Mouse (Mus musculus) gastrocnemius, adult 8-10 months (tissue): ENCODE measurements around the gene Clk4. TPM values are rescaled to one million over a fixed set of nuclear protein-coding genes. Genes with fewer than 3 reads are reported as not detected.

Experiments
- DNase-seq, 2 experiments: peaks; one replicate each; pipeline ENCODE4 v3.0.0; 2022; ENCODE audit warnings: low spot score in 2 of 2
- total RNA-seq, 4 experiments: library from RNA; stranded (reverse); gene quantifications; 2 replicates each; pipeline ENCODE4 v1.2.4; 2022

Gene Clk4
- total RNA-seq, 4 experiments from 2014 or later: 38.9 to 51.8 (median 45.9) TPM

DNA sequence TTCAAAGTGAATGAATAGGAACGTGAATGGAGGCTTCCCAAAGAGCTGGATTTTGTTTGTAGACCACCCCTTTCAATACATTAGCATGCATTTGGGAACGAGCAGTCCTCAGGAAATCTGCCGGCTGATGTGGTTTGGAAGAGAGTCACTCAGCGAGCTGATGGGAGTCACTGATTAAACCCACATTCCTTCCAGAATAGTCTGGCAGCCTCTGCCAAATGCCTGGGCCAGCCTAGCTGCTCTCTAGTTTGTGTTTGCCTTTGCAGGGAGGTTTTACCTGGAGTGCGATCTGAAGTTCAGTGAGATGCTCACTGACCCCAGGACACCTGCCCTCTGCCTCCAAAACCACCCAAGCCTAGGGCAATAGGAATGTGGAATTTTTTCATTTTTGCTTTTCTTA is 46.8 kb downstream of the Clk4 start:
- no peak for DNase-seq

DNA sequence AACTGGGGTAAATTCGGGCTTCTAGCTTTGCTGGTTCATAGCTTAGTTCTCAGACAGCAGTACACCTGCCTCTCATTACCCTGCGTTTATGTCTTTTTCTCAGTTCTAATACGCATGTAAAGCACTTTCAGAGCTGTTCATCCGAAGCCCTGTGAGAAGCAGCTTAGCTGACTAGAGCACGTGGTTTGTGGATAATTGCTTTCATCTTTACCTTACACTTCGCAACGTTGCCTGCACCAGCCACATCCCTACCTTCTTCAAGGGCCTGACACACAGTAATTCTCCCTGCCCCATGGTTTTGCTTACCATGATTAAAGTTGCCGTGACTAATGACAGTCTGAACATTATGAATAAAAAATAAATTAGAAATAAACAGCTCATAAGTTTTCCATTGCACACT is 50.3 kb downstream of the Clk4 start:
- DNase-seq: no peak

DNA sequence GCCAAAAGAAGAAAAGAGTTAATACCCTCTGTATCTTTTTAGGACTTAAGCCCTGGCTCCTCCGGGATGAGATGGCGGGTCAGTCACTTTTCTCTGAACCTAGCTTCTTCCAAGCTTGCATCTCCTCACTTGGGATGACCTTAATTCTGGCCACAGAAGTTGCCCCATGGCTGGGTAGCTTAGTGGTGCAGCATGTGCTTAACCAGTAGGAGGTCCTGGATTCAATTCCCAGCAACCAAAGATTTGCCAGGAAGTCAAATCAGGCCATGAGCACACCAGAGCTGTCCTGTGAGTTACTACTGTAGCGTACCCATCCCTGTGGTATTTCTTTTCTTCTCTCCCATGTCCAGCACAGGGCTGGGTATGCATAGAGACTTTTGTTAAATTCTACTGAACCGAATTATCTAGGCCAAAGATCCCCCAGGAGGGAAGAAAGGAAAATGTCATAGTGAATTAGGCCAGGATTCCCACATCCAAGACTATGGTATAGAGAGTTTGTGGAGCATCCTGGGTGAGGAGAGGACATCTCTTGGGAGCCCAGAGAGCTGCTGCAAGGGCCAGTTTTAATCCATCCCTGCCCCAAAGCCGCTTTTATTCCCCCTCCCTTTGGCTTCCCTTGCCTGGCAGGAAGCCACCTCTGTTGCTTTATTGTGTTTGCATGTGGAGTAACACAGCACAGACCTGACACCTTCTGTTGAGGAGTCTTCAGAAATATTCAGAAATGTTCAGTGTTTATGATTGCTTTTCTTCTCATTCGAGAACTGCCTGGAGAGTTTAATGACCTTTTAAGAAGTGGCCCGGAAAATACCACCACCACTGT is 54.7 kb downstream of the Clk4 start:
- DNase-seq: no peak

DNA sequence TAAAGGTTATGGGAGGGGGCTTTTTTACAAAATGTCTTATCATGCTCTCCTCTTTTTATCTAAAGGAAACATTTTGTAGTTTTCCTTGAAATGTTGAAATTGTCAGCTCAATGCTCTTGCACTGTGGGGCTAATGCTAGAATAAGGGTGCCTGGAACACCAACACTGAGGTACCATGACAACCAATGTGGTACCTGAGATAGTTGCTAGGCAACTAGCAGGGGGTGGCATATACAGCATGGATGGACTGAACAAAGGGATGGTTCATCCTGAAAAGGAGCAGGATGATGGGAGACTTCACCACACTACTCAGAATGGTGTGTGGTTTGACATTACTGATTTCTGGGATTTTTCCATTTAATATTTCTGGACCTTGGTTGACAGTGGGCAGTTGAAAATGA is 59.1 kb downstream of the Clk4 start:
- no peak for DNase-seq

DNA sequence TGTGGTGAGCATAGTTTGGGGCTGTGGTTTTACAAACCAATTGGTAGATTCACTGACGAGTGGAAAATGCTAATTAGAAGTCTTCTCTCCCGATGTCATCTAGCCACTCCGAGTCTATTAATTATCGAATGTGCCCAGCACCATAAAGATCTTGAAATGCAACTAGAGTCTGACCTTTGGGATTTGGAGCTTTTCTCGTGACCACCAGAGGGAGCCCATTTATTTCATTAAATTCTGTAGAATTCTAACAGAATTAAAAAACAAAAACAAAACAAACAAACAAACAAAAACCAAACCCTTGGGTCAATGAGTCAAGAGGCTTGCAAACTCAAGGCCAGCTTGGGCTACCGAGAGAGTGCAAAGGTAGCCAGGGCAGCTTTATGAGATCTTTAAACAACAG is 65.4 kb downstream of the Clk4 start:
- no peak for DNase-seq

DNA sequence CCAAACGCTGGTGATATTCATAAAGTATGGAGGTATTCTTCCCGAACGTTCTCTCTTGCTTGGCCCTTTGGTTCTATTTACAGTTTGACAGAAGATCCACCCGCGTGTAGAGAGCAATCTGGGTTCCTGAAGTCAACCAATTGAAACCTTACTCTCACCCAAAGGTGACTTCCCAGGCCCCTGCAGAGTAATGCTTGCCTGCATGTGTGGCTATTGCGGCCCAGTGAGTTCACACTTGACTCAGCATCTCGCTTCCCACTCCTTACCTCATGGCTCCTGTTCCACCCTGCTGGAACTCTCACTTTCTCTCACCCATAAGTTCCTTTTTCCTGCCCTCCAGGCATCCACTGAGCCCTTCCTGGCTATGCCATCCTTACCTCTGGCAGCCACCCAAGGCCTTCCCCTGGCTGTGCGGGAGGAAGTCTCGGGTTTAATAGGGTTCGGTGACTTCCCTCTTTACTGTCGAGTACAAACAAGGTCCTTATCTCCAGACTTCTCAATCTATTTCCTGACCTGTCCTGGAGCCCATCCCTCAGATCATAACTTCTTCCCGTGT is 66.9 kb downstream of the Clk4 start:
- DNase-seq: no peak

DNA sequence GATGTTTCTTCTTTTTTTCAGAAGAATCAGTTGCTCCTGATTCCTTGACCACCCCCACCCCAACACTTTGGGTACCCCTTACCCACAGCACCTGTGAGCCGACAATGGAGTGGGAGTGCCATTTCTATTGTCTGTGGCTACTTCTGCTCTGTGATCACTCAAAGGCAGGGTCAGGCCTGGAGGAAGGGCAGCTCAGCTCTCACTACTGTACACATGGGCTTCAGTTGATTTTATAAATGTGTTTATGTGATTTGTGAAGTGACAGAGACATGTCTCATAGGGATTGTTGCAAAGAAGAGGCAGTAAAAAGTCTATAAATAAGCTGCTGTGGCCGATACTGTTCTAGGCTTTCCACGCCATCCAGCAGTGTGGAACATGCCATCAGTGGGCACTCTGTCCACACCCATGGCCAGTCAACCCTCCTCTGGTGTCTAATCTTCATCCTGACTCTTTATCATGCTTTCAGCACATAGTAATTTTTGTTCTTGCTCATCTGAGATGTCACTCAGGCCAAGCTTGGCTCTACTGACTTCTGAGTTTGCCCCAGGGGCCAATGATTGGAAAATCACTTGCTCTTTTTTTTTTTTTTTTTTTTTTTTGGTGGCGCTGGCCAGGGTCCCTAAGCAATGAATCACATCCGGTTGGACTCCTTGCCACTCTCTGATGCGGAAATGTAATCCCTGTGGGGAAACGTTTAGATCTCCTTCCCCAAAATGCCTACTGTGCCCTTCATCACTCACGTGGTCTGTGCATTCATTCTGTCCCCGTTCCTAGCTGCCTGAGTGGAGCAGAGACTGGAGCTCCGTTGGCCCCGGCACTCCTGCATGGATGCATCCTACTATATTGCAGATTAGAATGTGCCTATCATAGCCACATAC is 68.5 kb downstream of the Clk4 start:
- no peak for DNase-seq

Other genes with a start within 250 kb of the Clk4 start
- gene Olfr54, start 247.5 kb upstream of the Clk4 start, total RNA-seq: not detected
- not detected for gene Olfr1375, start 213.6 kb upstream of the Clk4 start, total RNA-seq
- gene Zfp354a, start 202.5 kb upstream of the Clk4 start, total RNA-seq: 1 to 10 TPM; 3.3 to 4.7 (median 3.5) TPM
- gene Gm12569, start 41.3 kb upstream of the Clk4 start, total RNA-seq: not detected
- not detected for gene BC049762, start 1.3 kb downstream of the Clk4 start, total RNA-seq
- gene Col23a1, start 28.2 kb downstream of the Clk4 start, total RNA-seq: 1 to 10 TPM in 1 of 4 experiments, under 1 TPM in 3; 0.82 to 1.6 (median 0.93) TPM